Mouse (Mus musculus) heart, postnatal 0 days (tissue): Measurements from ENCODE around the gene Lgals4.

Experiments
- CTCF ChIP-seq: IDR thresholded peaks from 2 replicates; pipeline ENCODE4 v1.5.1; 2016; ENCODE audit warnings: antibody characterized with exemption, control low read depth, low read depth
- EP300 ChIP-seq: IDR thresholded peaks from 2 replicates; pipeline ENCODE4 v1.6.1; 2016; ENCODE audit warnings: antibody characterized with exemption, low read depth

GRCm38 (mm10) chr7:28866769-28867507, 33.3 kb downstream of the Lgals4 start:
- TF ChIP-seq CTCF (no peak), EP300 (no peak)
